Mouse (Mus musculus): ENCODE data around the gene Cd72. TPM values are rescaled to one million over a fixed set of nuclear protein-coding genes. Genes with fewer than 3 reads are reported as not detected.

The Cd72 gene
- polyA plus RNA-seq, 1 experiment: 140 TPM

DNA sequence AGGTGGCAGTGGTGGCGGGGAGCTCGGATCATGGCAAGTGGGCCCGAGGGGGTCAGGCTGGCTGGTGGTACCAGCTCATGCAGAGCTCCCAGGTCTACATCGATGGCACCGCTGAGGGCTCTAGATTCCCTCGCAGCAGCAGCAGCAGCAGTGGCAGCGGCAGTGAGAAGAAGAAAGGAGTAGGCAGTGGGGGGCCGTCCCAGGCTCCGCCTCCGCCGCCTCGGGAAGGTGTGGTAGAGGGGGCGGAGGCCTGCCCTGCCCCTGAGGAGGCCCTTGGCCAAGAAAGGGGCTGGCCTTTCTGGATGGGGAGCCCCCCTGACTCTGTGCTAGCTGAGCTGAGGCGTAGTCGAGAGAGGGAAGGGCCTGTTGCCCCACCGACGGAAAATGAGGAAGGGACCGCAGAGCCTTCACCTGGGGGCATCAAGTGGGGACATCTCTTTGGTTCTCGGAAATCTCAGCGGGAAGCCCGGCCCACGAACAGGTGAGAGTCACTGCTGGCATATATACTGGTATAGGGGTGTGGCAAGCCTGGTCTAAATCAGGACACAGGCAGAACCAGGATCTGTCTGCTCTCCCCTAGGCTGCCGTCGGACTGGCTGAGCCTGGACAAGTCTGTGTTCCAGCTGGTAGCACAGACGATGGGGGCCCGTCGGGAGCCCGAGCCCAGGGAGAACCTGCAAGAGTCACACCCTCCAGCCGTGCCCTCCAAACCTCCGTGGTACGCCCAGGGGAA, 28.6 kb downstream of the Cd72 start:
- Histone ChIP-seq H3K4me1 (ENCODE audit: control insufficient read depth, insufficient read depth, insufficient read length) (peaks cover 2% of the 10 kb centered on the region; the same call in 1 of the 2 replicates), H3K36me3 (ENCODE audit: control insufficient read depth, insufficient read depth, low read length) (no peaks in the 10 kb centered on the region), H3K27ac (ENCODE audit: insufficient read depth, low read length) (no peak overlapping the region), H3K27me3 (ENCODE audit: control insufficient read depth, insufficient read depth, low read length) (peaks cover 10% of the 10 kb centered on the region), H3K4me3 (ENCODE audit: extremely low read depth, insufficient read depth, insufficient read length) (no peak overlapping the region)
- no peak for DNase-seq (ENCODE audit: low read depth in 1 of 2, low spot score in 2 of 2)
- no peak for TF ChIP-seq POLR2A (IDR thresholded peaks at IDR 0.05; ENCODE audit: low read depth, low read length)
- no peak for TF ChIP-seq CTCF (IDR thresholded peaks at IDR 0.05; ENCODE audit: extremely low read depth, insufficient read depth, insufficient read length, insufficient replicate concordance)
- 28% methylated on average over 31 of the region's 31 CpGs for WGBS

DNA sequence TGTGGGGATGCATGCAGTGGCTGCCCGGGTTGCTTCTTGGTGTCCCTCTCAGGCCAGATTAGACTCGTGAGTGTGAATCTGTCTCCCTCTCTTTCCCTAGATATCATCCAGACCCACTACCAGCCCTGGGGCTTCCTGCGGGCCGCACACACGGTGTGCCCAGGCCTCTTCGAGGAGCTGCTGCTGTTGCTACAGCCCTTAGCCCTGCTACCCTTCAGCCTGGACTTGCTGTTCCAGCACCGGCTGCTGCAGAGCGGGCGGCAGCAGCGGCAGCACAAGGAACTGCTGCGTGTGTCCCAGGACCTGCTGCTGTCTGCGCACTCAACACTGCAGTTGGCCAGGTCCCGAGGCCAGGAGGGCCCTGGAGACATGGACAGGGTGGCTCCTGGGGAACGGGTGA, 29.2 kb downstream of the Cd72 start:
- Histone ChIP-seq H3K36me3 (ENCODE audit: control insufficient read depth, insufficient read depth, low read length) (no peaks in the 10 kb centered on the region), H3K4me3 (ENCODE audit: extremely low read depth, insufficient read depth, insufficient read length) (no peak overlapping the region), H3K4me1 (ENCODE audit: control insufficient read depth, insufficient read depth, insufficient read length) (peaks cover 2% of the 10 kb centered on the region; the same call in 1 of the 2 replicates), H3K27ac (ENCODE audit: insufficient read depth, low read length) (no peak overlapping the region), H3K27me3 (ENCODE audit: control insufficient read depth, insufficient read depth, low read length) (peaks cover 10% of the 10 kb centered on the region)
- DNase-seq (ENCODE audit: low read depth in 1 of 2, low spot score in 2 of 2): no peak
- TF ChIP-seq CTCF (IDR thresholded peaks at IDR 0.05; ENCODE audit: extremely low read depth, insufficient read depth, insufficient read length, insufficient replicate concordance) (no peak), POLR2A (IDR thresholded peaks at IDR 0.05; ENCODE audit: low read depth, low read length) (no peak)
- WGBS: 46% methylated on average over 14 of the region's 14 CpGs

DNA sequence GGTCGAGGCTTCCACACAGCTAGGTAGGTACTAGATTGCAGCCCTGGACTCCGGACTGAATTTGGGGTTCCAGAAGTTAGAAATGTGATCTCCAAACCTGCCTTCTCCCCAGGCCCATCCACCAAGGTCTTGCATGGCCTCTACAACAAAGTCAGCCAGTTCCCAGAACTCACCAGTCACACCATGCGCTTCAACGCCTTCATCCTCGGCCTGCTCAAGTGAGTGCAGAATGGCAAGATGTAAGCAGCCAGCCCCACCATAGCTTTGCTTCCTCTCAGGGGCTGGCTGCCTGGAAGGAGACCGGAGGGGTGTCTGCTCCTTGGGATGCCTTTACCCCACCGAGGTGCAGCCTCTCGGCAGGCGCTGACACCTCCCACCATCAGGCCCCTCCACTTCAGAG, 30.4 kb downstream of the Cd72 start:
- 88% methylated on average over 9 of the region's 9 CpGs for WGBS
- TF ChIP-seq POLR2A (IDR thresholded peaks at IDR 0.05; ENCODE audit: low read depth, low read length) (no peak), CTCF (IDR thresholded peaks at IDR 0.05; ENCODE audit: extremely low read depth, insufficient read depth, insufficient read length, insufficient replicate concordance) (no peak)

DNA sequence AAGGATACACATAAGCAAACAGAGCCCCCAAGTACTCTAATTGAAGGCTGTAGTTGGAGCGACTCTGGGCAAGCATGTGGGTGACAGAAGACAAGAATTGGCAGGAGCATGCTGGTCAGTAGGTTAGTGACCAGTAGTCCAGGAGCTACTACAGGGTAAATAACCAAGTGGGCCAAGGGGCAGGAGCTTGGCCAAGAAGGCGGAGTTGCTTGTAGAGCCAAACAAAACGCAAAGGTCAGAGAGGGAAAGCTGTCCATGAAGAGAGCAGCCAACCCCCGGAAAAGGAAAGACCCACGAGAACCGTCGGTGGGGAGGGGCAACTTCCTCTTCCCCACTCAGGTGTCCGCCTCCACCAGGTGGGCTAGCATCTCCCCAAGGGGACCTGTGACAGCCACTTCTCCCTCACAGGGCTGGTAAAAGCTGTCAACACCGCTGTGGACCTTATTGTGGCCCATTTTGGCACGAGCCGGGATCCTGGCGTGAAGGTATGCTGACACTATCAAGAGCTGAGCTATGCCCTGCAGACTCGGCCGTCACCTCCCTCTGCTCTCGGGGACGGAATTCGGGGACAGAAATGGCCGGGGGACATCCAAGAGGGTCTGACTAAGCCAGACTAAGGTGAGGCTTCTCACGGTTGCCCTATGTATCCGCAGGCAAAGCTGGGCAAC, 31.0 kb downstream of the Cd72 start:
- H3K4me1 ChIP-seq (ENCODE audit: control insufficient read depth, insufficient read depth, insufficient read length): peaks cover 2% of the 10 kb centered on the region; the same call in 1 of the 2 replicates
- DNase-seq (ENCODE audit: low read depth in 1 of 2, low spot score in 2 of 2): no peak
- 86% methylated on average over 20 of the region's 20 CpGs for WGBS
- TF ChIP-seq CTCF (IDR thresholded peaks at IDR 0.05; ENCODE audit: extremely low read depth, insufficient read depth, insufficient read length, insufficient replicate concordance): no peak
- no peak for TF ChIP-seq POLR2A (IDR thresholded peaks at IDR 0.05; ENCODE audit: low read depth, low read length)
- H3K4me3 ChIP-seq (ENCODE audit: extremely low read depth, insufficient read depth, insufficient read length): no peak overlapping the region
- H3K27me3 ChIP-seq (ENCODE audit: control insufficient read depth, insufficient read depth, low read length): peaks cover 10% of the 10 kb centered on the region
- H3K36me3 ChIP-seq (ENCODE audit: control insufficient read depth, insufficient read depth, low read length): no peaks in the 10 kb centered on the region
- H3K27ac ChIP-seq (ENCODE audit: insufficient read depth, low read length): no peak overlapping the region

More for the DNA sequence above, 30.4 kb downstream of the Cd72 start:
- Histone ChIP-seq H3K4me3 (ENCODE audit: extremely low read depth, insufficient read depth, insufficient read length) (no peak overlapping the region), H3K27me3 (ENCODE audit: control insufficient read depth, insufficient read depth, low read length) (peaks cover 10% of the 10 kb centered on the region), H3K27ac (ENCODE audit: insufficient read depth, low read length) (no peak overlapping the region), H3K36me3 (ENCODE audit: control insufficient read depth, insufficient read depth, low read length) (no peaks in the 10 kb centered on the region), H3K4me1 (ENCODE audit: control insufficient read depth, insufficient read depth, insufficient read length) (peaks cover 2% of the 10 kb centered on the region; the same call in 1 of the 2 replicates)
- DNase-seq (ENCODE audit: low read depth in 1 of 2, low spot score in 2 of 2): no peak

DNA sequence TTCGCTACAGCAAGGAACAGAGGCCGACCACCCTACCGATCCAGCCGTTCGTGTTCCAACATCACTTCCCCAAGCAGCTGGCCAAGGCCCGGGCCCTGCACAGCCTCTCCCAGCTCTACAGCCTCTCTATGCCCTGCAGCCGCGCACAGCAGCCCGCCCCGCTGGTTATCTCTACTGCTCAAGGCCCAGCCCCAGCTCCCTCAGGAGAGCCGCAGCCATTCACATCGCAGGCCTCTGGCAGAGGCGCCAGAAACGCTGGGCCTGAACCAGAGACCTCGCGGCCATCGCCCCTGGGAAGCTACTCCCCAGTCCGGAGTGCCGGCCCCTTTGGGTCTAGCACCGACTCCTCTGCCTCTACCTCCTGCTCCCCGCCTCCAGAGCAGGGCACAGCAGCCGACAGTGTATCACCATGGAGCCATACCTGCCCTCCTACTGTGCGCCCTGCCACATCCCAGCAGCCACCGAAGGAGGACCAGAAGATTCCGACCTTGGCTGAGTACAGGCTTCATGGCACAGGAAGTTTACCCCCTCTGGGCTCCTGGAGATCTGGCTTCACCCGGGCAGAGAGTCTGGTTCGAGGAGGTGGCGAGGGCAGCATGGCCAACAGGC, 32.7 kb downstream of the Cd72 start:
- no peak for DNase-seq (ENCODE audit: low read depth in 1 of 2, low spot score in 2 of 2)
- 91% methylated on average over 28 of the region's 28 CpGs for WGBS
- Histone ChIP-seq H3K36me3 (ENCODE audit: control insufficient read depth, insufficient read depth, low read length) (no peaks in the 10 kb centered on the region), H3K4me3 (ENCODE audit: extremely low read depth, insufficient read depth, insufficient read length) (no peak overlapping the region), H3K27me3 (ENCODE audit: control insufficient read depth, insufficient read depth, low read length) (peaks cover 8% of the 10 kb centered on the region), H3K4me1 (ENCODE audit: control insufficient read depth, insufficient read depth, insufficient read length) (no peaks in the 10 kb centered on the region), H3K27ac (ENCODE audit: insufficient read depth, low read length) (no peak overlapping the region)
- TF ChIP-seq CTCF (IDR thresholded peaks at IDR 0.05; ENCODE audit: extremely low read depth, insufficient read depth, insufficient read length, insufficient replicate concordance) (no peak), POLR2A (IDR thresholded peaks at IDR 0.05; ENCODE audit: low read depth, low read length) (no peak)

DNA sequence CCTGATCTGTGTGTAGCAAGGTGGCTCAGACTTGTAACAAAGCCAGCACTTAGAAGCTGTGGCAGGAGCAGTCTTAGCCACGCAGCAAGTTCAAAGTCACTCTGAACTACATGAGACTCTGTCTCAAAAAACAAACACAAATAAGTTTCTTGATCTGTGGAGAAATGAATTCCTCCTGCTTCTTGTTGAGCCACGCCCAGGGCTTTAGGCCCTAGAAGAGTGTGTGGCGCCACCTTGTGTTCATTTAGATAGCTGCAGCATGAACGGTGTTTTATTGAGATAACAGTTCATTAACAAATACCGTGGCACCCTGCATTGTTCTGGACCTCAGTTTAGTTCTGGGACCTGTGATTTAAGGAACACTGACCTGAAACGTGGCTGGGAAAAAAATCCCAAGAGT, 34.1 kb downstream of the Cd72 start:
- Histone ChIP-seq H3K36me3 (ENCODE audit: control insufficient read depth, insufficient read depth, low read length) (no peaks in the 10 kb centered on the region), H3K27me3 (ENCODE audit: control insufficient read depth, insufficient read depth, low read length) (no peaks in the 10 kb centered on the region), H3K4me3 (ENCODE audit: extremely low read depth, insufficient read depth, insufficient read length) (no peak overlapping the region), H3K27ac (ENCODE audit: insufficient read depth, low read length) (0 out of 2 replicates have a peak overlapping the region, but pooled peaks have one; percentile 4), H3K4me1 (ENCODE audit: control insufficient read depth, insufficient read depth, insufficient read length) (no peaks in the 10 kb centered on the region)
- TF ChIP-seq POLR2A (IDR thresholded peaks at IDR 0.05; ENCODE audit: low read depth, low read length) (no peak), CTCF (IDR thresholded peaks at IDR 0.05; ENCODE audit: extremely low read depth, insufficient read depth, insufficient read length, insufficient replicate concordance) (peak; percentile 66; the same call in 1 of the 2 replicates)
- peak; percentile 33 to 51 for DNase-seq (ENCODE audit: low read depth in 1 of 2, low spot score in 2 of 2)
- 2% methylated on average over 6 of the region's 6 CpGs for WGBS
